Mouse (Mus musculus): ENCODE results near the gene Gm21118.
"Not testable (repeated sequence)": the region's sequence is repeated elsewhere in the genome, so short reads cannot be mapped to it uniquely, and the experiment has no call there.

Gene Gm21118

DNA sequence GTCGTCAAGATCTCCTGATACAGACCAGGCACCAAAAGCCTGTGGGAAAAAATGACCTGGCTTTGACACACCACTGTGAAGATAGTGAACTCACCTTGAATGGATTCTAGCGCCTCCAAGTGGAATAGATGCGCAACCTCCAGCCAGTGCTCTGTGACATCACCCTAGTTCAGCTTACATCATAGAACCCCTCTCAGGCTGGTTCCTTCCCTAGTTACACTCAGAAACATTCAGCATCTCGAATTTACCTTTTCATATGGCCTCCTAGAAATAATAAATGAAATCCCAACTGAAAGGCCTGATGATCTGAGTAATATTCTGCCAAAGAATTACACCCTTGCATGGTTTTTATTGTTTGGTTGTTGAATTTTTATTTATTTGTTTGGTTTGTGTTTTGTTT, at the start of gene Gm21118:
Gm21118 (minus strand) TSS at position 101 of the 400 bp plus-strand sequence.
- not testable (repeated sequence) for DNase-seq (ENCODE audit: low read depth, low spot score)

DNA sequence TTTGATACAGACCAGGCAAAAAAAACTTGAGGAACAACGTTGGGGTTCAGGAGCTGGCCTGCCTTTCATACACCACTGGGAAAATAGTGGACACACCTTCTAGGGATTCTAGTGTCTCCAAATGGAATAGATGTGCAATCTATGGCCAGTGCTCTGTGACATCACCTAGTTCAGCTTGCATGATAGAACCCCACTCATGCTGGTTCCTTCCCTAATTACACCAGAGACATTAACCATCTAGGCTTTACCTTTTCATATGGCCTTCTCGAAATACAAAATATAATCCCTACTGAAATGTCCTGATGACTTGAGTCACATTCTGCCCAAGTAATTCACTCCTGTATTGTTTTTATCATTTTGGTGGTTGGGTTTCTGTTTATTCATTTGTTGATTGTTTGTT, 29.7 kb upstream of the Gm21118 start, which contains the start of the genes Gm29423 and Gm29644:
Gm29423 (minus strand) TSS at position 101 of the 400 bp plus-strand sequence.
Gm29644 (minus strand) TSS at position 157 of the 400 bp plus-strand sequence.
- not testable (repeated sequence) for DNase-seq (ENCODE audit: low read depth, low spot score)
